Mouse (Mus musculus) neural tube, embryonic 14.5 days (tissue): ENCODE results near the gene Trp53i11. TPM values are rescaled to one million over a fixed set of nuclear protein-coding genes. Genes with fewer than 3 reads are reported as not detected.

Experiments
- ATAC-seq: fragments of 200-750 bp; cut with Nextera tagmentation; 2 replicates; pipeline ENCODE4 v1.8.0; 2017; ENCODE audit warnings: low read depth, mild to moderate bottlenecking, moderate TSS enrichment, moderate library complexity
- H3K27ac ChIP-seq: fragments of 300-500 bp; sonication (generic); 2 replicates; pipeline ENCODE4 v1.5.1; 2014; ENCODE audit warnings: low read depth, mild to moderate bottlenecking, control low read depth, low read length, moderate library complexity, mixed read lengths
- H3K27me3 ChIP-seq: fragments of 300-500 bp; sonication (generic); 2 replicates; pipeline ENCODE4 v1.6.1; 2014; ENCODE audit warnings: low read length; ENCODE audit not compliant: control insufficient read depth, insufficient read depth
- H3K36me3 ChIP-seq: fragments of 300-500 bp; sonication (generic); 2 replicates; pipeline ENCODE4 v1.6.1; 2014; ENCODE audit warnings: low read length, mixed read lengths; ENCODE audit not compliant: control insufficient read depth, insufficient read depth
- H3K4me1 ChIP-seq: fragments of 300-500 bp; sonication (generic); 2 replicates; pipeline ENCODE4 v1.6.1; 2014; ENCODE audit warnings: low read length; ENCODE audit not compliant: control insufficient read depth, insufficient read depth
- H3K4me2 ChIP-seq: fragments of 300-500 bp; sonication (generic); 2 replicates; pipeline ENCODE4 v1.6.1; 2014; ENCODE audit warnings: mild to moderate bottlenecking, low read depth, low read length, control low read depth
- H3K4me3 ChIP-seq: fragments of 300-500 bp; sonication (generic); 2 replicates; pipeline ENCODE4 v1.5.1; 2014; ENCODE audit warnings: low read depth, low read length, control low read depth, mixed read lengths
- H3K9ac ChIP-seq: fragments of 300-500 bp; sonication (generic); replicated peaks from 2 replicates; pipeline ENCODE4 v1.6.1; 2014; ENCODE audit warnings: low read depth, mild to moderate bottlenecking, control low read depth, low read length, mixed read lengths
- H3K9me3 ChIP-seq: fragments of 300-500 bp; sonication (generic); 2 replicates; pipeline ENCODE4 v1.6.1; 2016; ENCODE audit warnings: low read length; ENCODE audit not compliant: control insufficient read depth
- WGBS: fragments of 180-500 bp; shearing (Covaris S2); extraction: QIAGEN DNeasy Blood & Tissue Kit; methylation state at CpG from one replicate; pipeline ENCODE4 v1.1.7; 2014; 5-methylcytosine and 5-hydroxymethylcytosine counted together
- polyA plus RNA-seq: library from polyadenylated mRNA; unstranded; fragments of >200 nt; fragmentation: Nextera tagmentation; extraction: Ambion mirVana; gene quantifications from 2 replicates; pipeline ENCODE4 v1.2.1, GENCODE M21; 2014

The Trp53i11 gene
- polyA plus RNA-seq, 1 experiment from 2014 or later = 82.7 TPM

DNA sequence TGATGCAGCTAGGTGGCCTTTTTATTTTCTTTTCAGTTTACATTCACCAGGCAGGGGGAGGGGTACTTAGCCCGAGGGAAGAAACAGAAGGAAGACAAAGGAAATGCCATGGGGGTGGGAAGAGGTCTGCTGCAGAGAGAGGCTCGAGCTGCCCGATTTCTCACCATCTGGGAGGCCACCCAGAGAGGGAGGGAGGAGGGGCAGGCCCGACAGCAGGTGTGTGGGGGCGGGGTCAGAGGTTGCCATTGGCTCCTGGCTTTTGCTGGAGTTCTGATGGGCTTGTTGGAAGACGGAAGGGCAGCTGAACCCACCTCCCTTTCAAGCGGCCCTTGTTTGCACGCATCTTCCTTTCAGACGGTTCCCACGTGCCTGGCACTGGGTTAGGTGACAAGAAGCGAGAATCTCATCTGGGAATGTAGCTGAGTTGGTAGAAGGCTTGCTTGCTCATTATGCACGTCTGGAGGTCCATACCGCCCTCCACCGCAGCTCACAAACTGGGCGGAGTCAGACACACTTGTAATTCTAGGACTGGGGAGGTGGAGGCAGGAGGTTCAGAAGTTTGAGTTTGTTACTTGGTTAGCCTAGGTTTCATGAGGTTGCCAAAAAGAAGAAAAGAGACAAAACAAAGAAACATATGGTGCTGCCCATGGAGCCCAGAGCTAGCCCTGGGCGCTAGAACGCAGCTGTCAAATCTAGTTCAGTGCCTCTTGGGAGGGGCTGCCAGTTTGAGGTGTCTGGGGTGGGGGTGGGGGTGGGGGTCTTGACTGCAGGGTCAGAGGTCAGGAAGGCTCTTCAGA lies 10.3 kb upstream of the Trp53i11 start:
- H3K4me3 ChIP-seq = no peak overlapping the region
- no peak overlapping the region for H3K4me2 ChIP-seq
- no peaks in the 10 kb centered on the region for H3K9me3 ChIP-seq
- H3K9ac ChIP-seq = no peak overlapping the region
- WGBS = 3% methylated on average over 17 of the region's 17 CpGs
- peak; percentile 18 for ATAC-seq
- H3K27ac ChIP-seq = peak overlapping the region; percentile 80
- no peaks in the 10 kb centered on the region for H3K36me3 ChIP-seq
- peaks cover 37% of the 10 kb centered on the region for H3K4me1 ChIP-seq
- H3K27me3 ChIP-seq = no peaks in the 10 kb centered on the region

DNA sequence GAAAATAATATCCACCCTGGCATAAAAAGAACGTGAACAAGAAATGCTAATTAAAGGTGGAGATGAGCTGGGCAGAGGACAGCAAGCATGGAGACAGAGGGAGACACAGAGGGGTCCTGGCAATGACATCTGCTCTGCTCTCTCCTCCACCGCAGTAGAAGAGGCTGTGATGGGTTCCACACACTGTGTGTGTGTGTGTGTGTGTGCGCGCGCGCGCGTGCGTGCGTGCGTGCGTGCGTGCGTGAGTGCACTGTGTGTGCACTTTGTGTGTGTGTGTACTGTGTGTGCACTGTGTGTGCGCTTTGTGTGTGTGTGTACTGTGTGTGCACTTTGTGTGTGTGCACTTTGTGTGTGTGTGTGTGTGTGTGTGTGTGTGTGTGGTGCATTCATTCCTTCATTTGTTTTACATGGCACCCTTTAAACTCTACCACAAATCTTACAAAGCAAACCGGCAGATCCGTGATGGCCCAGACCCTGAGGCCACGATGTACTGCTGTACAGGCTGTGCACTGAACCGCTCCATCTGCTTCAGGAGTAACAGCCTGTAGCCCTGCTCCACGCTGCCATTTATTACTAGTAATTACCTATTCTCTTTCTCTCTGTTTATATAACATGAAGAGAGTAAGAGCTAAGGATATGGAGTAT lies 9.6 kb upstream of the Trp53i11 start:
- H3K9me3 ChIP-seq = no peaks in the 10 kb centered on the region
- no peak overlapping the region for H3K9ac ChIP-seq
- no peaks in the 10 kb centered on the region for H3K27me3 ChIP-seq
- peak overlapping the region; percentile 80 for H3K27ac ChIP-seq
- peak; percentile 30; the same call in 1 of the 2 replicates for ATAC-seq
- no peak overlapping the region for H3K4me2 ChIP-seq
- peaks cover 37% of the 10 kb centered on the region for H3K4me1 ChIP-seq
- H3K4me3 ChIP-seq = no peak overlapping the region
- WGBS = 59% methylated on average over 20 of the region's 20 CpGs
- no peaks in the 10 kb centered on the region for H3K36me3 ChIP-seq

DNA sequence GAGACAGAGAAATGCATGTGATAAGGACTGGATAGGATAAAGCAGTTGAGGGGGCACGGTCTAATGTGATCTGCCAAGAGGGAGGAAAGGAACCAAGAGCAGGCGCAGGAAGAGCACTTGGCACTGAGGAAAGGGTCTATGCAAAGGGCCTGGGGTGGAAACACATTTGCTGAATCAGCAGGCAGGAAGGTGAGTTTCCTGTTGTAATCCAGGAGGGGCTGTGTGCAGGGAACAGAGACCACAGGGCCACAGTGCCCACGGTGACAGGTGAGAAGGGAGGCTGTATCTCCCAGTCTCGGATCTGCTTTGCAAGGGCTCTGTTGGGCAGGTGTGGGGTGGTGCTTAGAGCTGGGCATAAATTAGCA lies 9.1 kb upstream of the Trp53i11 start:
- peak overlapping the region; percentile 40; the same call in 1 of the 2 replicates for H3K27ac ChIP-seq
- no peaks in the 10 kb centered on the region for H3K36me3 ChIP-seq
- WGBS = 64% methylated on average over 4 of the region's 4 CpGs
- H3K4me1 ChIP-seq = peaks cover 37% of the 10 kb centered on the region
- no peak for ATAC-seq
- no peak overlapping the region for H3K4me3 ChIP-seq
- H3K9me3 ChIP-seq = no peaks in the 10 kb centered on the region
- no peak overlapping the region for H3K9ac ChIP-seq
- H3K27me3 ChIP-seq = no peaks in the 10 kb centered on the region
- H3K4me2 ChIP-seq = no peak overlapping the region

DNA sequence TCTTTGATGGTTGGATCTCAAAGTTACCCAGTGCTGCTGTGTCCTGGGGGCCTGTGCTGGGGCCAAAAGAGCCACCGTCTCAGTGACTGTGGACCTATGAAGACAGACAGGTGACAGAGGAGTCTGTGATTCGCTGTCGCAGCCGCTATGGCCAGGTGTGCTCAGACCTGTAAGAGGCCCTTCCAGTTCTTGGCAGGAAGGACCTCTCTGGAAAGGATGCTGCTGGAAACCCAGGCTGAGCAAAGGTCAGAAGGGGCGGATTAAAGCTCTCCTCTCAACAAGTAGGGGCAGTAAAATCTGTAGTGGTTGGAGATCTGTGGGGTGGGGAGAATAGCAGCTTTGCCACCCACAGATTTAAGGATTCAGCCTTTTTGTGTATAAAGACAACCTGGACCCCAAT lies 7.7 kb upstream of the Trp53i11 start:
- H3K36me3 ChIP-seq = no peaks in the 10 kb centered on the region
- no peak for ATAC-seq
- H3K9ac ChIP-seq = no peak overlapping the region
- H3K9me3 ChIP-seq = no peaks in the 10 kb centered on the region
- peaks cover 37% of the 10 kb centered on the region for H3K4me1 ChIP-seq
- WGBS = 53% methylated on average over 5 of the region's 5 CpGs
- H3K27ac ChIP-seq = no peak overlapping the region; the same call in 1 of the 2 replicates
- no peak overlapping the region for H3K4me3 ChIP-seq
- H3K27me3 ChIP-seq = no peaks in the 10 kb centered on the region
- no peak overlapping the region for H3K4me2 ChIP-seq

DNA sequence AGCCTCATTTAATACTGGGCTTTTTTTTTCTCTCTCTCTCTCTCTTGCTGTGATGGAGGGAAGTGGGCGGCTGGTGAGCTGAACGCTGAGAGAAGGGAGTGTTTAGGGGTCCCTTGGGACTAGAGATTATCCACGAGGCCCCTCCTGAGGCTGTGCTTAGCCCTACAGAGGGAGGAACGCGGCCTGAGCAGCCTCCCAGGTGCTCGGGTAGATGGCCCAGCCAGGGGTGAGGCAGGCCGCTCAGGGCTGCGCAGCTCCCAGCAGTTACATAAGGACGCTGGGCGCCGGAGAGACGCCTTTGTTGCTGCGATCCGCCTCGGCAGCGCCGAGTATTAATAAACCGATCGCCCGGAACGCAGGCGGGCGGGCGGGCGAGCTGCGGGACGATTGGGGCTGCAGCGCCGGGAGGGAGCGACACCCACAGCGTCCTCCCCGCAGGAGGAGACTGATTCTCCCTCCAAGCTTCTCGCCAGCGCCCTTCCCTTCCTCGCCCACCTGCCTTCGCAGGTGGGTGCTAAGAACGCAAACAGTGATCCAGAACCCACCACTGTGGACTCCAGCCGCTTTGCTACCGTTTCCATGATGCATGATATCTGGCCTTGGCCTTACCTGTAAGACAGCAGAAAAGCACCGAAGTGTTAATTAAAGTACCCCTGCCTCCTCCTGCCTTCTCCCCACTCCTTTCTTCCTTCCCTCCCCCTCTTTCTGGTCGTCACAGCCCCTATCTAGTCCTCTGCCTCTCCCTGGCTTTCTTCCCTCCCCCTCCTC lies 7.1 kb upstream of the Trp53i11 start:
- Histone ChIP-seq H3K27ac (peak overlapping the region; percentile 66), H3K27me3 (no peaks in the 10 kb centered on the region), H3K4me1 (peaks cover 34% of the 10 kb centered on the region), H3K9me3 (no peaks in the 10 kb centered on the region), H3K4me2 (peak overlapping the region; percentile 59), H3K36me3 (no peaks in the 10 kb centered on the region), H3K4me3 (peak overlapping the region; percentile 22), H3K9ac (peak overlapping the region; percentile 61)
- peak; percentile 32; the same call in 1 of the 2 replicates for ATAC-seq
- 1% methylated on average over 41 of the region's 41 CpGs for WGBS

DNA sequence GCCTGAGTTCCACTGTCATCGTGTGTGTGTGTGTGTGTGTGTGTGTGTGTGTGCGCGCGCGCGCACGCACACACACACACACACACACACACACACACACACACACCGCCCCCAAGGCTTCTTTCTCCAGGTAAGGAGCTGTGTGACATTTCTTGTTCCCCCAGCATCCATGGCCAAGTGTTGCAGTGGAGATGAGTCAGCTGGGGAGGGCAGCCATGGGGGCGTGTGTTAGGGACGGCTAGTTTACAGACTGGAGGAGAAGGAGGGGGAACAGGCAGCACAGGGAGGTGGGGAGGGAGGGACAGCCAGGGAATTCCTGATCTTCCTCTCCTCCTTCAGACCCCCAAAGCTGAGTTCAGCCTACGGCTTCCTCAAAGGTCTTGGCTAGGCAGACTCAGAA lies 4.5 kb upstream of the Trp53i11 start:
- peaks cover 14% of the 10 kb centered on the region; the same call in 1 of the 2 replicates for H3K4me1 ChIP-seq
- no peak for ATAC-seq
- H3K9me3 ChIP-seq = no peaks in the 10 kb centered on the region
- no peak overlapping the region for H3K9ac ChIP-seq
- no peak overlapping the region for H3K4me2 ChIP-seq
- H3K4me3 ChIP-seq = no peak overlapping the region
- H3K27me3 ChIP-seq = no peaks in the 10 kb centered on the region
- 65% methylated on average over 9 of the region's 11 CpGs for WGBS
- H3K36me3 ChIP-seq = no peaks in the 10 kb centered on the region
- H3K27ac ChIP-seq = no peak overlapping the region

DNA sequence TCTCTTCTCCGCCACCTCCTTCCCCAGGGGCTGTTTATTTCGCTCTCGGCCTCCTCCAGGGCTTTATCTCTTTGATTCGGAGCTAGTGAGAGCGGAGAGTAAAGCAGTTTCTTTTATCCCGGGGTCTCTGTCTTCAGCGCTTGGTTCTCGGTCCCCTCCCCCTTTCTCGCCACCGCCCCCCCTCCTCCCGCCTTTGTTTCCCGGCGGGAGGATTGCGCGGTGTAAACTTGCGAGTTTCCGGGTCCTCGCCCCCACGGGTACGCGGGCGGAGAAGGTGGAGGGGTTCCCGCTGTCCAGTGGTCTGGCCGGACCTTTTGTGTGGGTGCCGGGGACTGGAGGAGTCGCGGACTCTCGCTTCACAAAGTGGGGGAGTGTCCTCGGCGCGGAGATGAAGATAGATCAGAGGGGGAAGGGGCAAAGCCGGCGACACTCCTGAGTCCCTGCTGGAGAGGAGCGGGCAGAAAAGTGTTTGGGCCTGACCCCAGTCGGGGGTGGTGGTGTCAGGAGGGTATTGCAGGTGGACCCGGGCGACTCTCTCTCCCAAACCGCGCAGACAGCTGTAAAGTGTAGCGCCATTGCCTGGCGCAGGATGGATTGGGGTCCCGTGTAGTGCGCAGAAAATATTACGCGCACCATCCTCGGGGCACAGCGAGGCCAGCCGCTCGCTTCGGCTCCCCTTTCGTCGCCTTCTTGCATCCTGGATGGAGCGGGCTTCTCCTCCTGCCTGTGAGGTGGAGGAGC lies 842 bp downstream of the Trp53i11 start:
- no peaks in the 10 kb centered on the region for H3K27me3 ChIP-seq
- peak overlapping the region; percentile 90 for H3K27ac ChIP-seq
- H3K9me3 ChIP-seq = no peaks in the 10 kb centered on the region
- H3K4me3 ChIP-seq = peak overlapping the region; percentile 92
- peak; percentile 29 for ATAC-seq
- H3K4me2 ChIP-seq = peak overlapping the region; percentile 77
- peaks cover 43% of the 10 kb centered on the region for H3K4me1 ChIP-seq
- whole genome bisulfite sequencing = under 1% methylated on average over 53 of the region's 53 CpGs
- no peaks in the 10 kb centered on the region for H3K36me3 ChIP-seq
- peak overlapping the region; percentile 99 for H3K9ac ChIP-seq

DNA sequence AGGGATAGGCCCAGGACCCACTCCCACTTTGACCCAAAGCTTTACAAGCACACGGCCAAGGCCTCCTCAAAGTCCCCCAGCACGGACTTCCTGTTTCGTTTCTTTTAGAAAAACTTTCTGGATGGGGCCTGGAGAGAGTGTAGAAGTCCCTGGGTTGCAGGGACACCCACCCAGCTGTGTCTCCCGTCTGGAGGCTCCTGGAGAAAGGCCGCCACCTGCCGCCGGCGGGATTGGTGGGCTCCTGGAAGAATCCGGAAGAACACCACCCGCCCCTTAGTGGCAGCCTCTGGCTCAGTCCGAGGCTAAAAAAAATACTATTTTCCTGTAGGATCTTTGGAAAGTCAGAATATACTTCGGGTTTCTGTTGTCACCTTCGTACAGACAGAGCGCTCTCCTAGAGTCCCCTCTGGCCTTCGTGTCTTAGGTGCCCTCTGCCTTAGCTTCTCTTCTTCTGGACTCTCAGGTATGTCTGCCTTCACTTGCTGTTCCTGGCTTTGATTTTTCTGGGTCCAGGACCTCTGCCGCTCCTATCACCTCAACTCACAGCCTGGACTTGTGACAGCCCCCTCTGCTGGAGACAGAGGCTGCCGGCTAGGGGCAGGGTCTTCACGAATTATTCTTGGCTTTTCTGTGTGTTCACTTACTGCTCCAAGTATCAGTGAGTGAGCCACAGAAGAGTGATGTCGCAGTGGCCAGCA lies 1.6 kb downstream of the Trp53i11 start:
- peak overlapping the region; percentile 92 for H3K4me3 ChIP-seq
- peak overlapping the region; percentile 77 for H3K4me2 ChIP-seq
- no peaks in the 10 kb centered on the region for H3K36me3 ChIP-seq
- H3K27me3 ChIP-seq = no peaks in the 10 kb centered on the region
- H3K4me1 ChIP-seq = peaks cover 43% of the 10 kb centered on the region
- peak overlapping the region; percentile 99 for H3K9ac ChIP-seq
- WGBS = 6% methylated on average over 19 of the region's 19 CpGs
- ATAC-seq = no peak
- no peaks in the 10 kb centered on the region for H3K9me3 ChIP-seq
- peak overlapping the region; percentile 90 for H3K27ac ChIP-seq
